Mouse (Mus musculus) cerebellum, adult 2 months (tissue): ENCODE results near the gene Wfdc6a.

Experiments
- CTCF ChIP-seq: fragments of 200-500 bp; IDR thresholded peaks from 2 replicates; pipeline ENCODE4 v1.5.1; 2011; ENCODE audit warnings: low read depth, mild to moderate bottlenecking, control low read depth, low read length, moderate library complexity, borderline replicate concordance; ENCODE audit not compliant: insufficient read depth
- POLR2A ChIP-seq: fragments of 200-500 bp; IDR thresholded peaks from 2 replicates; pipeline ENCODE4 v1.6.1; 2011; ENCODE audit warnings: low read length, control low read depth, borderline replicate concordance; ENCODE audit not compliant: insufficient read depth

DNA sequence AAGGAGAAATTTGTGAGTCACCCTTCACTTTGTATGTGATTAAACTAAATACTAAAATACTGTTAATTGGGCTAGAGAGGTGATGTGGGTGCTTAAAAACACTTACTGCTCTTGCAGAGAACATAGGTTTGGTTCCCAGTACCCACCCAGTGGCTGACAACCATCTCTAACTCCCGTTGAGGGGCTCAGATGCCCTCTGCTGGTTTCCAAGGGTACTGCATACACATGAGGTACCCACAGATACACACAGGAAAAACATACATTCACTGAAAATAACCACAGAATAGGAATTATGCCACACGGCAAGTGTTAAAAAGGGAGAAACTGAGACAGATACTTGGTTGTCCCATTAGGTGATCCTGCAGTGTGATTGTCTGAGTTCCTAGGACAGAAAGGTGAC is 18.2 kb downstream of the Wfdc6a start:
- TF ChIP-seq CTCF, result no peak
- no peak for TF ChIP-seq POLR2A
